Mouse (Mus musculus): ENCODE measurements around the gene CK137956. TPM values are rescaled to one million over a fixed set of nuclear protein-coding genes. Genes with fewer than 3 reads are reported as not detected.

CK137956 gene
- total RNA-seq, 2 experiments from 2014 or later = not detected

- intact Hi-C loops (cut with DNase I) = no loop called here
- DNase-seq (ENCODE audit: low spot score) = no peak
Observed at GRCm38 (mm10) chr4:127935369-127935768, 35.4 kb downstream of the CK137956 start.

- intact Hi-C loops (cut with DNase I) = no loop called here
- no peak for DNase-seq (ENCODE audit: low spot score)
Observed at GRCm38 (mm10) chr4:127913551-127913950, 57.2 kb downstream of the CK137956 start.

- intact Hi-C loops (cut with DNase I) = no loop called here
Observed at GRCm38 (mm10) chr4:127907151-127907550, 63.6 kb downstream of the CK137956 start.

GRCm38 (mm10) chr4:127903954-127904353, 66.8 kb downstream of the CK137956 start:
- no peak for DNase-seq (ENCODE audit: low spot score)
- intact Hi-C loops (cut with DNase I) = no loop called here

More at GRCm38 (mm10) chr4:127907151-127907550, 63.6 kb downstream of the CK137956 start:
- no peak for DNase-seq (ENCODE audit: low spot score)

GRCm38 (mm10) chr4:127900893-127901456, 69.8 kb downstream of the CK137956 start:
- no peak for DNase-seq (ENCODE audit: low spot score)
- intact Hi-C loops (cut with DNase I) = no loop called here

GRCm38 (mm10) chr4:127889071-127889470, 81.7 kb downstream of the CK137956 start:
- no peak for DNase-seq (ENCODE audit: low spot score)
- intact Hi-C loops (cut with DNase I) = no loop called here

DNA sequence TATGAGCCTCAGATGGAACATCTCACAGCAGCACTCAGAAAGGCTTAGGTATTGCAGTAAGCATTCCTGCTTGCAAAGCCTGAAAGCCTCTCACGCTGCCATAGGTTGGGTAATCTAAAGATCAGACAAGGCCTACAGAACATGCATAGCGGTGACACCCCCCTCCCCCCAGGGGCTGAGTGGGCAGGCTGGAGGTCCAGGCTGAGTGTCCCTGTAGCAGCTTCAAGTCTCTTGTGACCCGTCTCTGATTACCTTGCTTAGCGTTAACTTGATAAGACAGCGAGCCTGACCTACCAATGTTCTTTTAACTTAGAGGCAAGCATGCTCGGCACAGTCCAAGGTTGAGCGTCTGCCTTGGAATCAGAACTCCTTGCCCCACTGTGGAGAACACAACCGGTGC, 91.8 kb downstream of the CK137956 start:
- intact Hi-C loops (cut with DNase I) = no loop called here
- no peak for DNase-seq (ENCODE audit: low spot score)

Other genes starting within 250 kb of the CK137956 start
- gene Csmd2, start 16.9 kb upstream of the CK137956 start, total RNA-seq (2021) = under 1 TPM; 0.03 to 0.06 TPM